Mouse (Mus musculus) urinary bladder, postnatal 14 days (tissue): ENCODE measurements at regions not wholly inside any gene's neighbourhood (a gene's known extent, or its start where the extent isn't known, plus 50 kb on each side); places are given as distances from the start of the nearest gene placed in this dataset.
A peak's percentile ranks its signal among the peaks of the same experiment; 100 is the strongest.

Source experiments
- DNase-seq: peaks from one replicate; pipeline ENCODE4 v3.0.0; 2021; ENCODE audit warnings: low spot score

DNA sequence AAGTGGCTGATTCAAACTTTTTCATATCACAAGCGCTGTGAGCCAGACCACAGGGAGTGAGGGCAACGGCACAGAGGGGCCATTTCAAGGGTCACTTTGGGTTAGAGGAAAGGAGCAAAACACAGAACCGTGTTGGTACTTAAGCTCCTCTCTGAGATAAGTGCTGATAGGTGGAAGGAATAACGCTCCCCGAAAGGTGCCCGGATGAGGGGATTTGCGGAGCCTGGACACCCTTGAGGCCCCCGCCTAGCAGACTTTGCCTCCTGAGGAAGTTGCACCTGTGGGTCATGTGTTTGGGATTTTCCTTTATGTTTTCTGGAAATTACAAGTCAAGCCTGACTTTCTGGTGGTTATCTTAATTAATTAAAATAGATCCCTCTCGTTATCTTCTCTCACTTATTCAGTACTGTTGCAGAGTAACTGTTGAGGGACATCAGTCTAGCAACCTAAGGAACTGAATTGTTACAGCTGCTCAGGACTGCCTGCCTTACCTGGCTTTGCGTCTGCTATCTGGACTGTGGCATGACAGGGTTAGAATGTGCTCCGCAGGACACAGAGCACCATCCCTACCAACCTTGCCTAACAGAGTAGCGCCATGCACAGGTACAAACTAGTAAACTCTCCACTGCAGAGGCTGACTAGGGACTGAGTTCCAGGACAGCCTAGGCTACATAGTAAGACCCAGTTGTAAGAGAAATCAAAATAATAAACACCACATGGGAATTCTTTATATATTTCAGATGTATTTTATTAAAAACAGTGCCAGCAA, 137.4 kb upstream of the Plcz1 start:
- DNase-seq, result no peak

DNA sequence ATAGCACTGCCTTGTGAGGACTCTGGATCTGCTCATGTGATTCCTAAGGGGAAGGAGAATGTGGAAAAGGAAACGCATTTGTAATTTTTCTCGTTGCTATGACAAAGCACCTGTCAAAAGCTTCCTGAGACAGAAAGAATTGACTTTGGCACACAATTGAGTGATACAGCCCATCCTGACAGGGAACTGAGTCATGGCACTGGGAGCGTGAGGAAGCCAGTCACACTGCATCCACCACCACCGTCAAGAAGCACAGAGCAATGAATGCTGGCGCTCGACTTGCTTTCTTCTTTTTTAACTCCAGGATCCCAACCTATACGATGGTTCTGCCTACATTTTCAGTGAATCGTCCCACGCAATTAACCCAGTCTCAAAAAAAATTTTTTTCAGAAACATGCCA, 131.5 kb upstream of the Plcz1 start:
- no peak for DNase-seq

DNA sequence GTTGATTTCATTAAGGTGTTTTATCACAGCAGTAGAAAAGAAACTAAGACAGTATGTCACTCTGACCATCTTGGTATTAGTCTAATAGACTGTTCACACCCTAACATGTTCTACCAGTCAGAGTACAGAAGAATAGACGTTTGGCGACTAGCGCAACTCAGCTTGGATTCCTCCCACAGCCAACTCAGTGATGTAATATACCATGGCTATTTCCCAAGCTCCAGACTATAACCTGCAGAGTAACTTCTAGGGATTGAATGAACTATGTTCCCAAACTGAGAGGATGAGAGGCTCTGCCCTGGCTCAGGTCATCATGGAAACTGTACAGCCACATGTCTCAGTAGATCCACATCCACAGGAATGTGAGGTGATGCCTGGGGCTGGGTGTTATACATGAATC, 128.6 kb upstream of the Plcz1 start:
- DNase-seq, result no peak

DNA sequence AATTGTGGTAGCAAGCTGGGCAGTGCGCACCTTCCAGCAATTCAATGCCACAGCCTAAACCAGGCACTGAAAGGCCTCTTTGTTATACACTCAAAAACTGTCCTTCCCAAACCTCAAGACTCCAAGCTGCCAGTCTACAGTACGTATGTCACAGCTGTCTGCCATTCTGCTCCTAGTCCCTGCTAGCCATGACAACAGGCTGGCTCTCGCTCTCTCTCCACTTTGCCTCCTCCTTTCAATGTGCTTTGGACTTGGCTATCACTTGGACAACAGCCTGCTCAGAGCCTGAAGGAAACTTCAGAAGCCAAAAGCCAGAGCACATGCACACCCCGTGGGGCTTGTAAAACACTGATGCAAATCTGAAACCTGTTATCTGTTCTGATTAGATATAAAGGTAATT, 125.9 kb upstream of the Plcz1 start:
- DNase-seq, result no peak

DNA sequence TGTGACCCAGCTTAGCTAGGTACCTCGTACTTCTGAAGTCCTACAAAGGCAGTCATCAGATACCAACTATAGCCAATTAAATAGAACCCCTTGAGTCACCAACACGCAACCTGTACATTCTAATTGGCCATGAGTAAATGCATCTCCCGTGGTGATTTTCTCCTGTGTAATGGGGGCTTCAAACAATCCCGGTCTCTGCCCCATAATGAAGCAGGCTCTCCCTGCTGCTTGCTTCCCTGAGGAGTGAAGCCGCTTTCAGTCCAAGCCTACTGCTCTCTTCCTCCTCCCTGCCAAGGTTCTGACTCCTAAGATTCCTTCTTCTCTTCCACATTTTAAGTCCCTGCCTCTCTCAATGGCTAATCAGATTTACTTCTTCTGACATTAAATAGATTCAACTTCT, 121.5 kb upstream of the Plcz1 start:
- no peak for DNase-seq

DNA sequence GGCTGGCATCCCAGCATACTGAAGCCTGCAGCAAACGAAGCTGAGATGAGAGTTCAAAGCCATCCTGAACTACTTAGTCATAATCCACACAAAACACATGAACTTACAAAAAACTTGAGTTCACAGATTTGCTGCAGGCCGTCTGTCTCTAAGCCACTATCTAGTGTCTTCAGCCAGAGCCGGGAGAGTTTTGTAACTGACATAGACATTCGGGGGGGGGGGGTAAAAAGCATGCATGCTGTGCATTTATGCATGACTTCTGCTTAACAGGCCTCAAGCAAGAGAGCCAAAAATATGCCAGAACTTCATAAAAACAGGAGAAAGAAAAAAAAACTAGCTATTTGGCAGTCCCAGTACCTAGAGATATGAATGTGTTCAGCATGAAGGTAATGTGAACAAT, 120.2 kb upstream of the Plcz1 start:
- no peak for DNase-seq

DNA sequence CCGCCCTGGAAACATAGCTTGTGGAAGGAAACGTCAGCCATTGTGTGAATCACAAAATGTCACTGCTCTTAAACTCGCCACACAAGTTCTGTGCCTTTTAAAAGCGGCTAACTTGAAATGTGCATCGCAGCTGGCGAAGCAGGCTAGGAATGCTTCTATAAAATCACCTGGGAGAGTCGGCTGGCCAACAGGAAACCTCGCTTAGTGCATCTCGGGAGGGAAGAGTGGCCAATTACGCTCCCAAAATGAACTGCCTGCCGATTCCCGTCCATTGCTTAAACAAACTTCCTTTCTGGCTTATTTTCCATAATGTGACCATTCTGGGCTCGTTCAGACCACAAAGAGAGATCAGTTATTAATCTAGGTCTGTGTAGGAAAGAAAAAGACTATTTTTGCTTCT, 119.7 kb upstream of the Plcz1 start:
- DNase-seq, result no peak

DNA sequence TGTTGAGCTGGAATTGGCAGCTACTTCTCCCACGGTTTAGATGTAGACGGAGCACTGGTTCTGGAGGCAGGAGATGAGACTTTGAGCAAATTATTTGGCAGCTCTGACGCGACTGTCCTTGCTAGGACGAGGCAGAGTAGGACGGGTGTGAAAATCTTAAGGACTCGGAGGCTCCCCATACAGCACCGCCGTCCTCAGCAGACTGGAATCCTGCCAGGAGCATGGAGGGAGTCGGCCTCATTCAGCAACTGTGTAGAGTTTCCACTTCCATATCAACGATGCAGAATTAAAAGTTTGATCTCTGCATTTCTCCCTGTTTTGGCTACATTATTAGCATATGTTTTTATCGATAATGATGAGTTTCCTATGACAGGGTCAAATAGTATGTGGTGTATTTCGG, 117.7 kb upstream of the Plcz1 start:
- no peak for DNase-seq

DNA sequence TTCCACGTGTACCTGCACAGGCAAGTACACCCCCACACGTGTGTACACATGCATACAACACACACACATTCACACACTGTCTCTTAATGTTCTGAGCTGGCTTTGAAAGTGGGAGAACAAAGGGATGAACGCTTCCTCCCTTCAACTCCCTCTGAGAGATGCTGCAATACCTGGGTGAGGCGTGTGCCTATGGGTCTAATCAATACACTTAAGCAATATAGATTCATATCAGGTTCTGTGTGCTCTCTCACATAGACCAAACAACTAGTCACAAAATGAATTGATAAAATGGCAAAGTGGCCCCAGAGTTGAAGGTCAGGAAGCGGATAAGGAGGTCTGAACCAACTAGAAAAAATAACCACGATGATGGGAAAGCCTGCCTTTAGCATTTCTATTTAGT, 116.1 kb upstream of the Plcz1 start:
- DNase-seq, result no peak

DNA sequence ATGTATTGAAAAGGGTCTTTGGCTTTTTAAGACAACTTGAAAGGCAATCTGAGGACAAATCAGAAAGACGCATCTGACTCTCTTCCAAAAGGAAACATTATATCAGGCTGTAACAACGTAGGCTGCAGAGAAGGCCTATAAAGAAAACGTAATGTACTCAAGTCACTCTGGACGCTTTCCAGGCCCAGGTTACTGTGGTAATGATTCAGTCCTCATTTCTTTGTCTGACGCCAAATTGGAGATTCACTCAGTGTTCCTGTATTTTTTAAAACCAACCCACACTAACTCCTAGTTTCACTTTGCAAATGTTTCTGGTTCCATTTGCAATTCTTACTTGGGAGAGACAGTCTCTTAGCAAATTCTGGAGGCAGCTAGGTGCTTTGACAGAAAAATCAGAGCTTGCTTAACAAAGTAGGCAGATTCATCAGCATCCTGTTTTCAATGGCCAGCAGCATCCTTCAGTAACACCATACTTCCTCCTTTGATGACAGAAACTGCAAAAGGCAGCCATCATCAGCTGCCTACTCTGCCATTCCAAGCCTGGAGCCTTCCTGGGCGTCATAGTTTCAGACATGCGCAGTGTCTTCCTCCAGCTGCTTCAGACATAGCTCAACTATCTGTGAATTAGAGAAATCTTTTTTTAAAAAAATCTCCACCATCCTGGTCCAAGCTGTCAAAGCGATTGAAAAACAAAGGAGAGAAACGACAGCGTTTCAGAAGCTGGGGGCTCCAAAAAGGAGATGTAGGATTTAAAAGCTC, 111.3 kb upstream of the Plcz1 start:
- peak; percentile 31 for DNase-seq

DNA sequence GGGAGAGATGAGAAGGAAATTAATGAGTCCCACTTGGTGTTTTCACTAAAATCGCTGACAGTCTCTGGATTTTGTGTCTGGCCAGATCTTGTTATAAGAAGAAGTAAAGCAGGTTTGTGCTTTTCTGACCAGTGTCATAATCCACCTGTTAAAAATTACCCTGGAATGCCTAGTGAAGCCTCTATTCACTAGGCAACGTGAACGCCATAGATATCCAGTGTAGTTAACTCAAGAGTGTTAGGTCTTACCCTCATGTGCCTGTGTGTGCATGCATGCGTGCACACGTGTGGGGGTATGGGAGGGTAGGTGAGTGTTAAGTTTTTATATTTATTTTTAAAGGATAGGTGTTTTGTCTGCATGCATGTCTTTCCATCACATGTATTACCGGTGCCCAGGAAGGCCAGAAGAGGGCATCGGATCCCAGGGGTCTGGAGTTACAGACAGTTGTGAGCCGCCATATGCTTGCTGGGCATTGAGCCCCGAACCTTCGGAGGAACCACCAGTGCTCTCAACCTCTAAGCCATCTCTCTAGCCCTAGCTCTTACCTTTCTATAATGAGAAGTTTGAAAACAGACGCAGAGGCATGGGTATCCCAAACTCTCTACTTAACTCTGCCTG, 107.5 kb upstream of the Plcz1 start:
- DNase-seq, result no peak

DNA sequence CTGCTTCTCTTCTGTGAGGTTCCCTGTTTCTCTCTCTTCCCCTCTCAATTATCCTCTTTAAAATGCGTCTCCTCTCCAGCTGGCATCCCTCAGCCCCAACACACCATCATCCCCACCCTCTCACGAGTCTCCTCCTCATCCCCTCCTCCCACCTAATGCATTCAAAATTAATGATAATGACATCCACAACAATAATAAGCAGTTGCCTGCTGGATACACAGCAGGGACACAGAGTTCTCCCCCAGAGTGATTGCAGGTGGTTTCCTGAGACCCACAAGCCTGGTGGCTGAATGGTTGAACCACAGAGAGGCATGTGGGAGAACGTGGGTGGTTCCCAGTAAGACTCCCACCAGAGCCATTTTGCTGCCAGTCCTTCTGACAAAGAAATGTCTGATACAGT, 106.9 kb upstream of the Plcz1 start:
- no peak for DNase-seq

DNA sequence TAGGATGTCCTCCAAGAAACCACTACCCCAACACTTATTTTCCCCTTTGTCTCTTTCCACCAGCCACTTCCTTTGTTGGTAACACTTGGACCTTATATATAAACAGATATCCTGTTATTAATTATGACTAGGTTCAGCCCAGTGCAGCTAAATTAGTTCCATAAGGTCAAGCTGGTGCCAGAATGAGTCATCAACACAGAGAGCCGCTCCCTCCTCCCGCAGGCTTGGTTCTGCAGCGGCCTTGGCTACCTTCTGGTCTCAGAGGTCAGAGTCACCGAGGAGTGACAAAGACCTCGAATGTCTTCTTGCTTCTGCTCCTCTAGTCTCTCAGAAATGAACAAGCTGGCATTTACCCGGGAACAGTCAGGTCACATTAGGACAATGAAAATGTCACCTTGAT, 106.5 kb upstream of the Plcz1 start:
- peak; percentile 37 for DNase-seq

DNA sequence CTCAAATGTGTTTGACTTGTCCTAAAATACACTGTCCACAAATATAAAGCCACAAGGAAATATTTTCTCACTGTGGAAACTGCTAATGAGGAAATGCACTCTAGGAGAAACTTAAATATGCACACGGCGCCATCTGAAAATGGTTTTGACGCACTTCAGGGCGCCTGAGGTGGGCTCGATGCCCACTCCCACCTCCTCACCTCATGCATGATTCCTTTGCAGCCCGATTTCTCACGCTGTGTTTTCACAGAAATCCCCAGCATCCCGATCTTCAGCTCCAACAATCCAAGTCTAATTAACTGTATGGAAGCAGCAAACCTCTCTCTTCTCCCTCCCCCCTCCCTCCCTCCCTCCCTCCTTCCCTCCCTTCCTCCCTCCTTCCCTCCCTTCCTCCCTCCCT, 92.5 kb upstream of the Plcz1 start:
- no peak for DNase-seq

DNA sequence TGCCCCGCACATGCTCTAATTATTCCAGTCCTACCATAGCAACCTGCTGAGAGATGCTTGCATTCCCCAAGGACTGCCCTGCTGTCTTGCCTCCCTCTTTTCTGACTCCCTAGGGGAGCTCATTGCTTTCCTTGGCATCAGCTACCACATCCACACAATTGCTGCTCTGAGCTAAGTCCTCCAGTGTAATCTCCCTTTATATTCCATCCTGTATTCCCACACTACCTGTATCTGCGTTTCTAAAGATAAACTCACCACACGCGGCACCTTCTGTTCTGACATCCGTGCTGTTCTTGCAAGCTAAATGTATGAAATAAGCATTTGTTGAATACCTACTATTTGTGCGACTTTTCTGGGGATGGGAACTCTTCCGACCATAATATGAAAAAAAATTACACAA, 85.4 kb upstream of the Plcz1 start:
- no peak for DNase-seq

DNA sequence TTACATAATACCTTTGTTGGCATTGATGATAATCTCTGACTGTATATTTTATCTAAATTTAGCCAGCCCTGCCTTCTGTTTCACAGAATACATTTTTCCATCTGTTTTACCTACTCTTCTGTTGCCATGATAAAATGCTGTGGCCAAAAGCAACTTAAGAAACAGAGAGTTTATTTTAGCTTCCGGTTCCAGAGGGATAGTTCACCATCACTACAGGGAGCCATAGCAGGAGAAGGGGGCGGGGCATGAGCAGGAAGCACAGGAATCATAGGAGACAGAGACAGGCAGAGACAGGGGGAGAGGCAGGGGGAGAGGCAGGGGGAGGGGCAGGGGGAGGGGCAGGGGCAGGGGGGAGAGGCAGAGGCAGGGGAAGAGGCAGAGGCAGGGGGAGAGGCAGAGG, 72.8 kb upstream of the Plcz1 start:
- no peak for DNase-seq

DNA sequence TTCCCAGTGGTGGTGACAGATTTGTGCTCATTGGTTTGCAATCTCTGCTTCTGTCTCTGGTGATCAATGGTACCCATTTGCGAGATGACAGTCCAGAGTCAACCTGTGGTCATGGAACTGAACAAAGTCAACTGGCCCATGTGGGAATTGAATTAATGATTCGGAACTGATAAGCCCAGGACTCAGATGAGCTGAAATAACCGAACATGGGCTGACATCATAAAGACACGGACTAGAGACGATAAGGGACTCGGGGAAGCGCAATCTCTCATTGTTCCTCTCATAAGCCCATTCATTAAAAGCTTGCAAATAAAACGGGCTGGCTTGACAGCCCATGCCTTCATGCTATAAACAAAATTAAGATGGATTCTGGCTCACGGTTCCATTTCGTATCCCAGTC, 70.8 kb upstream of the Plcz1 start:
- DNase-seq, result no peak

DNA sequence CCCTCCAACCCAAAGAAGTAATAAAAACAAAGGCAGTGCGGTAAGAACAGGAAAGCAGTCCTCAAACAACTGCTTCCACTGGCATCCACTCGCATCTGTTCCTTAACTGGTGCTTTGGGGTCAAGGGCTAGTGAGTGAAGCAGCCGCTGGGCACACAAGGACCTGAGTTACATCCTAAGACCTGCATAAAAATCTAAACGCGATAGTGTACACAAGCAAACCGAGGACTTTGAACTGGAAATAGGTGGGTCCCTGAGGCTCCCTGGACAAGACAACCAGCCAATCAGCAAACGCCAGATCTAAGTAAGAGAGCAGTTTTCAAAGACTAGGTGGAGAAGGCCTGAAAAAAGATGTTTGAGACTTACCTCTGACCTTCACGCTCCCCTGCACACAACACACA, 66.8 kb upstream of the Plcz1 start:
- DNase-seq, result no peak

DNA sequence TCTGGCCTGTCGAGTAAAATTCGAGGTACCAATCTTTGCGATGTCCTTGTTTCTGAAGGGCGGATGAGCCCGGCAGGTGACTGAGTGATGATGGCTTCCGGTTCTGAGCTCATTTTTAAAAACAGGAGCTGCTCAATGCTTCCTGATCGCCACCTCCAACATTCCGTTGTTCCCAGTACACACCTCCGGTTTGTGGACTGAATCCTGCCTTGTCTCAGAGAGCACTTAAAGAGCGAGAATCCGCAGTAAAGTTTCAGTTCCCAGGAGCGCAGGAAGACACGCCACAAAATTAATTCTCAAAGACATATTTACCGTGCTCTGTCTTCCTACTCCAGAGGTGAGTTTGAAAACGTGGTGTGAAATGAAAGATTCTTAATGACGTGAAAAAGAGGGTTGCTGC, 66.4 kb upstream of the Plcz1 start:
- DNase-seq, result no peak

DNA sequence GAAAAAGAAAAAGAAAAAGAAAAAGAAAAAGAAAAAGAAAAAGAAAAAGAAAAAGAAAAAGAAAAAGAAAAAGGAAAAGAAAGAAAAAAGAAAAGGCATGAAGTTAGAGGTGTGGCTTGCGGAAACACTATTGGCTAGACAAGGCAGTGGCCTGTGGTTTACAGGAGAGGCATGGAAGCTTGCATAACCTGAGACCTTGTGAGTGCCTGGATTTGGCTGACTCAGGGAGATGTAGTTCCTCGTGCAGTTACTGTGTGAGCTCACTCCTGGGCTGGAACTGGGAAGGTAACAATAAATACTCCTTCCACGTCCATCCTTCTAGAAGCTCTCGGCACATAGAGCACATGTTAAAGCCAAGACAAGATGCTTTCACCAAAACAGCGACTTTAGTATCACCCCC, 64.9 kb upstream of the Plcz1 start:
- no peak for DNase-seq

DNA sequence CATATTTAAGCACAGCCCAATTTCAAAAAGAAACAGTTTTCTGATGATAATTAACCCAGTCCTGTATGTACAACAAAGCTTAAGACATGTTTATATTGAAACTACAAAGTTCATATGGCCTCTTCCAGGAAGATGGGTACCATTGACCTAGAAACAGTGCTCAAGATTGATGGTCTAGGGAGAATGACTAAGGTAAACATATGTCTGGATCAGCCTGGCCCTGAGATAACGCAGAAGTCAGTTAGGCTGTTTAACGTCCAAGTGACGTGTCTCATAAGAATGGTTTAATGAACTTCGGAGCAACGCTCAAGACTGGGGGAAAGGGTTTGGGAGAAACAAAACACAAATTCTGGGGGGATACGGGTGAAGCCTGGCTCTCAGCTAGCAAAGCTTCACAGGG, 60.8 kb upstream of the Plcz1 start:
- DNase-seq, result no peak

DNA sequence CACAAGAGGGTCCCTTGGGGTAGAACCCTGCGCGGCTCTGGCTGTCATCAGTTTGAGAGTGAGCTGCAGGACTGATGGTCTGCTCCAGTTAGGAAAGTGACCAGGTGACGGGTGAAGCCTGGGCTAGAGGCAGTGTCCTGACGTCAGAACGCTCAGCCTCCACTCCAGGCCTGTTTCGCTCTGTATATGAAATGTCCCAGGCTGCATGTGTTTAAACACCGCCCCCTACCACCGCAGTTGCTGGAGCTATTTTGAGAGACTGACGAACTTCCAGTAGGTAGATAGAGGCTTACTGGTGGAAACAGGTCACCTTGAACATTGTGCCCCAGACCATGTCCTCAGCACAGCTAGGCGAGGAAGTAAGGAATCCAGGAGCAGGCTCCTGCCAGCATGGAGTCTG, 54.2 kb upstream of the Plcz1 start:
- no peak for DNase-seq
